Mouse (Mus musculus): ENCODE results near the gene Ankmy1.

- TF ChIP-seq CTCF (IDR thresholded peaks at IDR 0.05; ENCODE audit: control insufficient read depth, insufficient read depth, insufficient read length) (no peak), MYOD1 (IDR thresholded peaks at IDR 0.05; ENCODE audit: control insufficient read depth, insufficient read length, low read depth) (no peak), USF1 (IDR thresholded peaks at IDR 0.05; ENCODE audit: low read depth) (no peak), MAX (IDR thresholded peaks at IDR 0.05) (no peak), MYOG (IDR thresholded peaks at IDR 0.05; ENCODE audit: control insufficient read depth, extremely low read depth, insufficient read length) (no peak), CEBPB (IDR thresholded peaks at IDR 0.05; ENCODE audit: low read depth) (no peak), FOSL1 (IDR thresholded peaks at IDR 0.05; ENCODE audit: insufficient read depth, low read length, poor library complexity, severe bottlenecking) (no peak)
These were observed 62.3 kb downstream of the Ankmy1 start for GRCm38 (mm10) chr1:92840231-92840890.
